Mouse (Mus musculus): Measurements from ENCODE around the gene Usp34. TPM values are rescaled to one million over a fixed set of nuclear protein-coding genes. Genes with fewer than 3 reads are reported as not detected.
"Not testable (repeated sequence)": the region's sequence is repeated elsewhere in the genome, so short reads cannot be mapped to it uniquely, and the experiment has no call there.

Usp34 gene
- total and polyA plus RNA-seq, 2 experiments, result 3.0 to 29.4 TPM

DNA sequence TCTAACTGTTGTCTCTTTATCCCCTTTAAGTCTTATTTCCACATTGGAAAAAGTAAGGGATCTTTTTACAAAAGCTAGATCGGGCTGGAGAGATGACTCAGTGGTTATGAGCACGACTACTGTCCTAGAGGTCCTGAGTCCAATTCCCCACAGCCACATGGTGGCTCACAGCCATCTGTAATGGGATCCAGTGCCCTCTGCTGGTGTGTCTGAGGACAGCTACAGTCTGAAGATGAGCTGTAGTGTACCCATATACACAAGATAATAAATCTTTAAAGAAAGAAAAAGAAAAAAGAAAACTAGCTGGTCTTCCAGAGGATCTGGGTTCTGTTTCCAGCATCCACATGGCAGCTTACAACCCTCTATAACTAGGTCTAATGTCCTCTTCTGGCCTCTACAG, 123.3 kb downstream of the Usp34 start:
- Histone ChIP-seq H3K27me3 (ENCODE audit: control insufficient read depth, insufficient read depth, low read length) (no peaks in the 10 kb centered on the region), H3K4me1 (ENCODE audit: control insufficient read depth, insufficient read depth, low read length) (no peaks in the 10 kb centered on the region), H3K9ac (ENCODE audit: low read depth, low read length) (no peak overlapping the region), H3K36me3 (ENCODE audit: control insufficient read depth, insufficient read depth, low read length) (peaks cover 64% of the 10 kb centered on the region), H3K27ac (replicated peaks; ENCODE audit: insufficient read depth, low read depth, low read length) (no peak overlapping the region), H3K79me2 (ENCODE audit: control insufficient read depth, insufficient read depth, low read length) (no peaks in the 10 kb centered on the region), H3K4me3 (ENCODE audit: insufficient read depth, low read depth, low read length) (no peak overlapping the region)
- TF ChIP-seq CTCF (IDR thresholded peaks at IDR 0.05; ENCODE audit: low read depth, low read length) (peak; percentile 15; the same call in 1 of the 2 replicates), POLR2A (IDR thresholded peaks at IDR 0.05; ENCODE audit: extremely low read depth, insufficient read depth, low read length) (no peak)
- 82% methylated on average over 2 of the region's 2 CpGs for WGBS
- no peak for DNase-seq (ENCODE audit: extremely low read depth, low read depth, low spot score)

DNA sequence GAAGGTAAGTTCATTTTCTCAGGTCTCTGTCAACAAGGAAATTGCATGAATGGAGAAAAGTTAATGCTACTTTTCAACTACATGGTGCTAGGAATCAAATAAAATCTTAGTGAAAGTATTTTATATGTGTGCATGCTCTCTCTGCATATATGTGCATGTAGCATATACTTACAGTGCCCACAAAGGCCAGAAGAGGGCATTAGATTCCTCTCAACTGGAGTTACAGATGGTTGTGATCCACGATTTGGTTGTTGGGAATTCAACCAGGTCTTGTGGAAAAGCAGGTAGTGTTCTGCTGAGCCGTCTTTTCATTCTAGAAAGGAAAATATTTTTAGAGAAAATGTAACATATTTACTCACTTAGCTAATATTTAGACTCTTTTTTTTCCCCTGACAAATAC, 129.4 kb downstream of the Usp34 start:
- 85% methylated on average over 2 of the region's 2 CpGs for WGBS
- Histone ChIP-seq H3K36me3 (ENCODE audit: control insufficient read depth, insufficient read depth, low read length) (peaks cover 57% of the 10 kb centered on the region), H3K79me2 (ENCODE audit: control insufficient read depth, insufficient read depth, low read length) (no peaks in the 10 kb centered on the region), H3K4me3 (ENCODE audit: insufficient read depth, low read depth, low read length) (no peak overlapping the region), H3K27ac (replicated peaks; ENCODE audit: insufficient read depth, low read depth, low read length) (no peak overlapping the region), H3K27me3 (ENCODE audit: control insufficient read depth, insufficient read depth, low read length) (no peaks in the 10 kb centered on the region), H3K4me1 (ENCODE audit: control insufficient read depth, insufficient read depth, low read length) (no peaks in the 10 kb centered on the region), H3K9ac (ENCODE audit: low read depth, low read length) (no peak overlapping the region)
- no peak for TF ChIP-seq POLR2A (IDR thresholded peaks at IDR 0.05; ENCODE audit: extremely low read depth, insufficient read depth, low read length)
- DNase-seq (ENCODE audit: extremely low read depth, low read depth, low spot score), result no peak

DNA sequence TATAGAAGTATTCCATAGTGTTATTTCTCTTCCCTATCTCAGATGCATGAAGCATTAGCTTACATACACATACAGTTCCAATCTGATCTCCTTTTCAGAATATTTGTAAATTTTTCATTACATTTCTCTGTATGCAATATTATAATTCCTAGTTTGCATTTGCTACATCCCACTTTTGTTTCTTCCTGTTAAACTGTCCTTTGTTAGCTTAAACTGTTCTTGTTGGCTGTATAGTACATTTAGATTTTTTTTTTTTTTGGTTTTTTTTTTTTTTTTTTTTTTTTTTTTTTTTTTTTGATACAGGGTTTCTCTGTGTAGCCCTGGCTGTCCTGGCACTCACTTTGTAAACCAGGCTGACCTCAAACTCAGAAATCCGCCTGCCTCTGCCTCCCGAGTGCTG, 159.2 kb downstream of the Usp34 start:
- H3K4me1 ChIP-seq (ENCODE audit: control insufficient read depth, insufficient read depth, low read length); H3K27ac ChIP-seq (replicated peaks; ENCODE audit: insufficient read depth, low read depth, low read length); DNase-seq (ENCODE audit: extremely low read depth, low read depth, low spot score); H3K9ac ChIP-seq (ENCODE audit: low read depth, low read length); H3K4me3 ChIP-seq (ENCODE audit: insufficient read depth, low read depth, low read length); H3K27me3 ChIP-seq (ENCODE audit: control insufficient read depth, insufficient read depth, low read length); H3K79me2 ChIP-seq (ENCODE audit: control insufficient read depth, insufficient read depth, low read length): not testable (repeated sequence)
- H3K36me3 ChIP-seq (ENCODE audit: control insufficient read depth, insufficient read depth, low read length), result peaks cover 46% of the 10 kb centered on the region
- WGBS, result 94% methylated on average over 2 of the region's 2 CpGs

DNA sequence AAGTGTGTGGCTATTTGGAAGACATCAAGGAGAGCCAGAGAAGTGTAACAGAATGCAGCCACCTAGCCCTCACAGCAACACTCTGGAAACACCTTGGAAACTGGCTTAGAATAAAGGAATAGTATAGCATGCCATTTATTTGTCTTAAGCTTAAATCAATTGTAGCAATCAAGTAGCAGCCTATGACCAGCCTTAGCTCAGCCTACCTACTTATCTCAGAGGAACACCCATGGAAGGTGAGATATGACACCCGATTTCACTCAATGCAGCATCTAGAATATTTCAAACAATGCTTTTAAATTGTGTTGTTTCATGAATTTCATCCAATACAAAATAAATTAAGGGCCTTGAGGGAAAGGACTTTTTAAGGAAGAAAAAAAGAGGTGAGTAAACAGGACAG, 183.3 kb downstream of the Usp34 start:
- Histone ChIP-seq H3K36me3 (ENCODE audit: control insufficient read depth, insufficient read depth, low read length) (peaks cover 73% of the 10 kb centered on the region), H3K4me3 (ENCODE audit: insufficient read depth, low read depth, low read length) (no peak overlapping the region)
- WGBS, result 90% methylated on average over 1 of the region's 1 CpGs

DNA sequence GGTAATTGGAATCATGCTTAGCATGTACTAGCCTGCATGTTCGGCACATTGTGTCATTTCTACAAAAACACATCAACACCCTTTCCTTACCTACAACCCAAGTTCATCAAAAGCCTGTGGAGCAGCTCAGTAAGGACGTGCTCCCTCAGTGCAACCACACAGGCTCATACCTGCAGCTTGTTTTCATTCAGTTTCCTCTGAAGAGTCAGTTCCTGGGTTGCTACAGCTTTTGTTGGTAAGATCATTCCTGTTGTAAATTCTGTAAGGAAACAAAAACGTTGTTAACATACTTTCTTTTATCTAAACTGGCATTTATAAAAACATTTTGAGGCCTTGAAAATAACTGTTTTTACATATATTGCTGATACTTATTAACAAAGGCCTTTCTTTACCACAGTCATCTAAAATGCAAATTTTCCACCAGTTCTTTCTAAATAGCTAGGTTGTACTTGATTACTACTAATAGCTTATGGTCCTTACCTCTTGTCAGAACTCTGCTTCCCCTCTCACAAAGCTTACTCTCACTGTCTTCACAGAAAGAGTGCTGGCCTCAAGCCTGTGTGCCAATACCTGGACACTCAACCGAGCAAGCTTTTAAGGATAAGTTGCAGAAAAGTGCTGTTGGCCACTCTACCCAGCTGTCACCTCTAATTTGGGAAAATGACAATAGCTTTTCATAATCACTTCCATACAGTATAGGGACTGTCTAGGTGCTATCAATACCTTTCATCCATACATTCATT, 185.5 kb downstream of the Usp34 start:
- no peak overlapping the region for H3K4me3 ChIP-seq (ENCODE audit: insufficient read depth, low read depth, low read length)
- 85% methylated on average over 4 of the region's 4 CpGs for WGBS
- H3K4me1 ChIP-seq (ENCODE audit: control insufficient read depth, insufficient read depth, low read length), result peaks cover 15% of the 10 kb centered on the region
- peaks cover 65% of the 10 kb centered on the region for H3K36me3 ChIP-seq (ENCODE audit: control insufficient read depth, insufficient read depth, low read length)
- no peaks in the 10 kb centered on the region for H3K27me3 ChIP-seq (ENCODE audit: control insufficient read depth, insufficient read depth, low read length)
- no peak for TF ChIP-seq CTCF (IDR thresholded peaks at IDR 0.05; ENCODE audit: low read depth, low read length)
- no peak for TF ChIP-seq POLR2A (IDR thresholded peaks at IDR 0.05; ENCODE audit: extremely low read depth, insufficient read depth, low read length)
- no peak overlapping the region for H3K9ac ChIP-seq (ENCODE audit: low read depth, low read length)
- peaks cover 13% of the 10 kb centered on the region for H3K79me2 ChIP-seq (ENCODE audit: control insufficient read depth, insufficient read depth, low read length)
- DNase-seq (ENCODE audit: extremely low read depth, low read depth, low spot score), result no peak
- no peak overlapping the region for H3K27ac ChIP-seq (replicated peaks; ENCODE audit: insufficient read depth, low read depth, low read length)

More for the DNA sequence above, 183.3 kb downstream of the Usp34 start:
- Histone ChIP-seq H3K27me3 (ENCODE audit: control insufficient read depth, insufficient read depth, low read length) (no peaks in the 10 kb centered on the region), H3K79me2 (ENCODE audit: control insufficient read depth, insufficient read depth, low read length) (no peaks in the 10 kb centered on the region), H3K9ac (ENCODE audit: low read depth, low read length) (no peak overlapping the region), H3K27ac (replicated peaks; ENCODE audit: insufficient read depth, low read depth, low read length) (no peak overlapping the region), H3K4me1 (ENCODE audit: control insufficient read depth, insufficient read depth, low read length) (no peaks in the 10 kb centered on the region)
- TF ChIP-seq CTCF (IDR thresholded peaks at IDR 0.05; ENCODE audit: low read depth, low read length) (no peak), POLR2A (IDR thresholded peaks at IDR 0.05; ENCODE audit: extremely low read depth, insufficient read depth, low read length) (no peak)
- no peak for DNase-seq (ENCODE audit: extremely low read depth, low read depth, low spot score)

DNA sequence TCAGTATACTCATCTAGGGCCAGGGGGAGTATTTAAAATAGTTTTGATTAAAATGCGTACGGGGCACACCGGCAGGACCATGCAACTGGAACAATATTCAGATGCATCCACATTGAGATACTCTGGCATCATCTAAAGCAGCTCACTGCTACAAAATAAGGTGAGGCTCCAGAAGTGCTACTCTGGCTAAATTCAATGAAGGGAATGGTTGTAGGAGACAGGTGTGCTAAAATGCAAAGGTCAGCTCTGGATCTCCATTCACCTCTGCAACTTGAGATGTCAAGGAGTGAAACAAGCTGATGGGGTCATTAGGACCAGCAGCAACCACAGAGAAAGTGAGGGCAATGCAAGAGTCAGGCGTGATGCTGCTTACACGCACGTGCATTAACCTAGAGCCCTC, 188.5 kb downstream of the Usp34 start:
- H3K4me3 ChIP-seq (ENCODE audit: insufficient read depth, low read depth, low read length), result no peak overlapping the region
- no peaks in the 10 kb centered on the region for H3K27me3 ChIP-seq (ENCODE audit: control insufficient read depth, insufficient read depth, low read length)
- H3K4me1 ChIP-seq (ENCODE audit: control insufficient read depth, insufficient read depth, low read length), result peaks cover 18% of the 10 kb centered on the region
- peaks cover 13% of the 10 kb centered on the region for H3K79me2 ChIP-seq (ENCODE audit: control insufficient read depth, insufficient read depth, low read length)
- TF ChIP-seq POLR2A (IDR thresholded peaks at IDR 0.05; ENCODE audit: extremely low read depth, insufficient read depth, low read length) (no peak), CTCF (IDR thresholded peaks at IDR 0.05; ENCODE audit: low read depth, low read length) (no peak)
- H3K27ac ChIP-seq (replicated peaks; ENCODE audit: insufficient read depth, low read depth, low read length), result no peak overlapping the region
- H3K36me3 ChIP-seq (ENCODE audit: control insufficient read depth, insufficient read depth, low read length), result peaks cover 37% of the 10 kb centered on the region
- no peak overlapping the region for H3K9ac ChIP-seq (ENCODE audit: low read depth, low read length)
- WGBS, result 94% methylated on average over 6 of the region's 6 CpGs
- DNase-seq (ENCODE audit: extremely low read depth, low read depth, low spot score), result no peak
